Mouse (Mus musculus) urinary bladder, postnatal 36 days (tissue): ENCODE data around the gene Nup93.

ENCODE experiments used
- DNase-seq, 2 experiments: peaks; one replicate each; pipeline ENCODE4 v3.0.0; 2022; ENCODE audit warnings: low spot score in 2 of 2, mixed read lengths in 1 of 2

Gene Nup93

DNA sequence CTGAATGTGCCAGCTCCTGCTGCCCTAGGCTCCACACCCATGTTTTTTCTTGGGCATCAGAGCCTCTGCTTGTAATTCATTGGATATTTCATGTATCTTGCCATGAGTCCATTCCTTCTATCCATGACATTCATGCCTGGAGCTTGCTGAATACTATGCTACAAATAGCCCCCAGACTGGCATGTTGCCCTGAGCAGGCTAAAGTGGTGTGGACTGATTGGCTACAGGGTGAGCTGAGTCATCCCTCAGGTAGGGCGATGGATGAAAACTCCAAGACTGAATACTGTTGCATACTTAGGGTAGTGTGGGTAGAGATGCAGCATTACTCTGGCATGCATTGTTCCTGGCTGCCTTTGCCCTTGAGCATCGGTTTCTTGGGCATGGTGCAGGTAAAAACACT, 102.9 kb downstream of the Nup93 start:
- no peak for DNase-seq

DNA sequence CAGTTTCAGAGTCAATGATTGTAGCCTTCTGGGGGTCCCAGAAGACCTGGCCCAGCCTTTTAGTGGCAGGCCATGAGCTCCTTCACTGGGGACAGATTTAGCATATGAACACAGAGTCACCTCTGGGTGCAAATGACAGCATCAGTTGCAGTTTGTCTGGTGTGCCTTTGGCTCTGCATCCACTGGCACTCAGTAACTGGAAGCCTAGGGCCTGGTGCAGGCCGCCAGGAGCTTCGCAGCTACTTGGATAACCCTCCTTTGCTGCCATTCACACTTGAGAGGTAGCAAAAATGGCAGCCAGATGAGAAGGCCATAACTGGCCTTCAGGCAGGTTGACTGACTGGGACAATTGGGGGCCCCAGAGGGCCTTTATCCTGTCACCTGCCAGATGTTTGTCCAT, 103.3 kb downstream of the Nup93 start:
- no peak for DNase-seq

DNA sequence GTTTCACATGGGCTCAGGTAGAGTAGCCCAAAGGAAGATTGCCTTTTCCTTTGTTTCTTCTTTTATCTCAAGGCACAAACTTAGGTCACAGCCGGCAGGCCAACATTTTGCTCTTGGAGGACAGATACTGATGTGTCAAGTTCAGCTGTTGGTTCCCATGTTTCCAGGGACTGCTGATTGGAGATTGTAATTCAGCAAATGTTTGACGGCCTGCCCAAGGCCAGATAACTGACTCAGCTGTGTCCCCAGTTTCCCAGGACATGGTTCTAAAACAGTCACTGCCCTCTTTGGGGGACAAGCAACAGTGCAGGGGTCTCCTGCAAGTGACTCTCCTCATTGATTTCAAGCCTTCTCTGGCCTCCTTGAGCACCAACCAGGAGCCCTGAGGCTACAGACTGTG, 105.7 kb downstream of the Nup93 start:
- no peak for DNase-seq

DNA sequence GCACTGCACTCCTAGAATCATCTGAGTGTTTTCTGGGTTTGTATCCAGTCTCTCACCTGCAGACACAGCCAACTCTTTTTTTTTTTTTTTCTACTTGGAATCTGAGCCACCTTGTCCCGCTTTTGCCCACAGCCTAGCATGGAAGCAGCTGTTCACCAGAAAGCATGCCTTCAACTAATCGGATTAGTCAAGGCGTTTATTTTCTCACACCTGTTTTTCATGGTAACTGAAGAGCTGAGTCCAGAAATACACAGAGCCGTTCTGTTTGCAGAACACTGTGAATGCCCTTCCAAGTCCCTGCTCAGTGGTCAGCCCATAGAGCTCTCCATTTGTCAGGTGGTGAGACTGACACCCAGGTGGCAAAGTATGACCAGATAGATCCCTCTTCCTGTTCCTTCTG, 107.7 kb downstream of the Nup93 start:
- no peak for DNase-seq

DNA sequence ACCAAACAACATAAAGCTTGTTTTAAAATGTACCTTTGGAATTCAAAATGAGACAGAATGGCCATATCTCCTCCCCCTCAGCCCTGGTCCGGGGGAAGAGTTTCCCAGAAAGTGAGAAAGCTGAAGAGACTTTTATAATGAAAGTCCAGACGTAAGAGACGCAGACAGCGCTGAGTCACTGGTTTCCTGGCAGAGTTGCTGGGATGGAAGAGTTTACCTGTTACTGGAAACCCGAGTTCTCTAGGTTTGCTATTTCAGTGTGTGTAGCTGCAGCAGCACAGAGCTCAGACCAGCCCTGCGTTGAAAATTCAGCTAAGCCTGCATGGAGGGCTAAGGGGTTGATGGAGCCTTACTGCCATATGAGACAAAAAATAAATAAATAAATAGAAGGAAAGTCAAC, 108.7 kb downstream of the Nup93 start:
- no peak for DNase-seq

DNA sequence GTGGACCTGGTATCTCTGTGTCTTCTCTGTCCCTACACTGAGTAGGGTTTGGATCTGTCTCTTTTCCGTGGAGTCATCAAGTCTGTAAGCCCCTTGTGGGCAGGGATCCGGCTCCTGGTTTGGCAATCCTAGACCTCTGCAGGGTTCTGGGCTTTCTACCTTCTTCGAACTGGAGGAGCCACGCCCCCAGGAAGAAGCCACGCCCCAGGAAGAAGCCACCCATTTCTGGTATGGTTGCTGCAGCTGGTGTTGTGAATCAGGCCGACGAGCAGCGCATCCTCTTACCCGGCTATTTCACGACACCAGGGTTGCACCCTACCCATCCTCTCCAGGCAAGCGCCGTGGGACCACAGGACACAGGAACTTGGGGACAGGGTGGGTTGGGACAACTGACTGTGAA, 109.7 kb downstream of the Nup93 start:
- no peak for DNase-seq

DNA sequence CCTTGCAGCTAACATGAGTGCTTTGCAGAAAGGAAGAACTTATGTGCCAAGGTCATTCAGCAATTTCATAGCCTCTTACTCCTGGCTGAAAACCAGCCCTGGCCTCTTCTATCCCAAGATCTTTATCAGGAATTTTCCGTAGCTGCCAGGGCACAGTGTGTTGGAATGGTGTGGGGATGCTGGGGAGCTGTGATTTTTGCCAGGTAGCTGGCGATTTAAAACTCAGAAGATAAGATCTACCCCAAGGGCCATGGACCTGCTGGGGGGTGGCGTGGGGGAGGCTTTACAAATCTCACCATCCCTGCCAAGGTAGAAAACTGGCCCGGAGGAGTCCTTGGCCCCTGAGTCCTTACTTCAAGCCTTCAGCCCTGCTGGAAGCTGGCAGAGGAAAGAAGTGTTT, 111.7 kb downstream of the Nup93 start:
- no peak for DNase-seq

DNA sequence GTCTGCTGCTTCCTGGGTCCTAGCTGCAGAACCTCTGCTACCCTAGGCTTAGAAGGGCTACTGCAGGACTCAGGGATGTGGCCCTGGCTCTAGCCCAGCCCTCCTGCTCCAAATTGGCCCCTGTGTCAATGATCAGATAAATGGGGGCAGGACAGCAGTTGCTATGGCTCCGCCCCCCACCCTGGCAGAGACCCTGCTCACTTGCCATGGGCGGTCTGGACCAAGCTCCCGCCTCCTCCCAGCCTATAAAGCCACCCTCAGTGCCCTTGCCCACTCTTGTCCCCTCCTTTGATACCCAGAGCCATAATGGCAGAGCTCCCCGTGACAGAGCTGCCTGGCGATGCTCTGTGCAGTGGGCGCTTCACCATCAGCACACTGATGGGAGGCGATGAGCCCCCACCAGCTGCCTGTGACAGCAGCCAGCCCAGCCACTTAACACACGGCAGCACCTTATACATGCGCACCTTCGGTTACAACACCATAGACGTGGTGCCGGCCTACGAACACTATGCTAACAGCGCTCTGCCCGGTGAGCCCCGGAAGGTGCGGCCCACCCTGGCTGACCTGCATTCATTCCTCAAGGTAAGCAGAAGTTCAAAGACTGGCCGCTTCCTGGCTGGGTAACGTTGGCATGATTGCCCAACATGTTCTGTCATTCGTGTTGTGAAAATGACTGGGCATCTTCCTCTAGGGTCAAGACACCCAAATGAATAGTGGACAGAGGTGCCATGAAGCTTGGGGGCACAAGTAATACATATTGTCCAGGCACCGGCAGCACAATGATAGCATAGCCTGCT, 114.8 kb downstream of the Nup93 start, which contains the start of gene Slc12a3:
Gene Slc12a3, plus strand, starts transcription at position 270 of the 797 bp plus-strand sequence.
- DNase-seq: no peak

DNA sequence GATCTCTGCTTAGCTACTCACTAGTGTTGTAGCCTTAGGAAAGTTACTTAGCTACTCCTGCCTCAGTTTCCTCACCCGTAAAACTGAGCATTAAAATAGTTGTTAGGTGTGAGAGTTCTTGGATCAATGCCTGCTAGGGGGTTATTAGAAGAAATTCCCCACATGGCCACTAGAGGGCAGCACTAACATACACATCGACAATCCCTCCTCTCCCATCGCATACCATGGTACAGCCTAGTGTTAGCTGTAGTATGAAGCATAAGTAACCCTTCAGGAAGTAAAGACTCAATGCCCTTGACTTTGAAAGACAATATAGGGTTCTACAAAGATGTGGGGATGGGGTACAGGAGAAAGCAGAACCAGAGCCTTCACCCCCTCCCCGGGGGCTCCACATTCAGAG, 116.4 kb downstream of the Nup93 start:
- DNase-seq: no peak

DNA sequence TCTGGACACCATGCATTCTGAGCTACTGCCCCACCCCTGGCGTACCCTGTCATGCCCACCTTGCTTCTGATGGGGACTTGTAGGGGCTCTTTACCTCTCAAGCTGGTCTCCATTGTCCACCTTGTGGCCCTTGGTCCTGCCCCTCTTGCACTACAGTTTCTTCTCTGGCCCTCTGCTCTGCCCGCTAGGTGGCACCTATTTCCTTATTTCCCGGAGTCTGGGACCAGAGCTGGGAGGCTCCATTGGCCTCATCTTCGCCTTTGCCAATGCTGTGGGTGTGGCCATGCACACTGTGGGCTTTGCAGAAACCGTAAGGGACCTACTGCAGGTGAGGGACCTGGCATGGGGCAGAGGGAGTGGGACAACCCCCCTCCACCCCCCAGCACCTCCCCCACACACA, 119.0 kb downstream of the Nup93 start:
- DNase-seq: no peak

DNA sequence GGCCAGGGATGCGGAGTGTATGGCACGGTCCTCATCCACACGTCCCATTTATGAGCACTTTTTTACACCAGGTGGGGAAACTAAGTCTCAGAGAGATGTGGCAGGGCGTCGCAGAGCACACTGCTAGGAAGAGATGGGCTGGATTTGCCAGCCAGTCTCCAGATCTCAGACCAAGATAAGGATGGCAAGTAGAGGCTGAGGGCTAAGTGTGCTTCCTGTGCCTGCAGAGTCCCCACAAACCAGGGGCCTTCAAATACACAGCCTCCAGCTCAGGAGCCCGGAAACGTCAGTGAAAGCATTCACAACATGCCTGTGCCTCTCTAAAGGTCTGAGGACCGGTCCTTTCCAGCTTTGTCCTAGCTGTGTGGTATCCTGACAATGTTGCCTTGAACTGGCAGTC, 123.2 kb downstream of the Nup93 start:
- DNase-seq: no peak

DNA sequence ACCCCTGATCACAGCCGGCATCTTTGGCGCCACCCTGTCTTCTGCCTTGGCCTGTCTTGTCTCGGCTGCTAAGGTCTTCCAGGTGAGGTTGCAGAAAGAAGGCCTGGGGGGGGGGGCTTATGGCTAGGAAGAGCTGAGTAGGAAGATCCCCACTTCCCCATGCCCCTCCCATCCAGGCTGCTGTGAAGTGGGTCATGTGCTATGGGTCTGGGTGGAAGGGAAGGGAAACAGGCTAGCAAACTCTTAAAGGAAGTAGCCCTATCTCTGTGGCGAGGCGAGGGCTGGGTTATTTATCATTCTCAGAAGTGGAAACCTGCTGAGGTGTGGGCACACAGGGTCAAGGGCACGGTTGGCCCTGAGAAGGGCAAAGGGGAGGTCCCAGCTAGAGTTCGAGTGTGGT, 126.4 kb downstream of the Nup93 start:
- DNase-seq: no peak

DNA sequence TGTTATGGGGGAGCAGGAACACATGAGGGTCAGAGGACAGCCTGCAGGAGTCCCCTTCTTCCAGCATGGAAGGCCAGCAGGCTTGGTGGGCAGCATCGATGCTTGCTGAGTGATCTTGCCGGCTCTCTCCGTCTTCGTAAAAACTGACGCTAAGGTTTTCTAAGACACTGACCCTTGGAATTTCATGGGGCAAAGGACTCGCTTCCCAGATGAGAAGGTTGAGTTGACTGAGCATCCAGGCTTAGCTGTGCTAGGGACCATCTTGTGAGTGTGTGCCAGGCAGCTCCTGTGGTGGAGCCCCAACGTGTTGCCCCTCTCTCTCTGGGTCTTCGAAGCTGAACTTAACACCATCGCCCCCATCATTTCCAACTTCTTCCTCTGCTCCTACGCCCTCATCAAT, 128.3 kb downstream of the Nup93 start:
- DNase-seq: no peak

DNA sequence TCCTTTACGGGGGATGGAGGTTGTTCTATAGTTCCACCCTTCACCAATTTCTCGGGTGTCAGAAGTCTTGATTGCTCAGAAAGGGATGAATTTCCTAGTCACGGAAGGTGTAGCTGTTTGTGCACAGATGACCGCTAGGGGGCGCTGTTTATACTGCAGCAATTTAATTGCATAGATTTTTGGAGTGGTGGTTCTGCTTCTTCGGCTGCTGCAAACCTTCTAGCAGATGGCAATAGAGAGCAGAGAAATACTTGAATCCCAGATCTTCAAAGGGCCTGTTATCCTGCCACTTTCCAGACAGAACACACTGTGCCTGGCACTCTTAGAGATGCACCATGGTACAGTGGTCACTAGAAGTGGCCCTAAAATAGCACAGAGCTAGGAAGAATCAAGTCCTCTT, 128.9 kb downstream of the Nup93 start:
- DNase-seq: peak; percentile 73 to 81

DNA sequence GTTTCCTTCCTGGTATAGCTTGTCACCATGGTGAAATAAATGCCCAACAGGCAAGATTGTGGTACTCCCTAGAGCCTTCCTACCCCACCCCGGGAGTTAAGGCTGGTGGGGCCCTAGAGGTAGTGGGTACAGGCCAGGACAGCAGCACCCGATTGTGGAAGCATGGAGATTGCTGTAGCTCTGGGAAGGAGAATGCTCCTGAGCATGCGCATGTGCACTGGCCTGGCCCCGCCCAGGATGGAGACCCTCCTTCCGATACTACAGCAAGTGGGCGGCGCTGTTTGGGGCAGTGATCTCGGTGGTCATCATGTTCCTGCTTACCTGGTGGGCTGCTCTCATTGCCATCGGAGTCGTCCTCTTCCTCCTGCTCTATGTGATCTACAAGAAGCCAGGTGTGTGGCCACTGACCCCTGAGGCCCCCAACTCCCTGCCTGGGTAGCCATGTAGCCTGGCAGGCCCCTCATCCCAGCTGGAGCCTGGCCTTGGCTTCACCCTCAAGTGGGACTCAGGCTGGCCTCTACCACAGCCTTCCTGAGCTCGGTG, 129.5 kb downstream of the Nup93 start:
- DNase-seq: no peak

DNA sequence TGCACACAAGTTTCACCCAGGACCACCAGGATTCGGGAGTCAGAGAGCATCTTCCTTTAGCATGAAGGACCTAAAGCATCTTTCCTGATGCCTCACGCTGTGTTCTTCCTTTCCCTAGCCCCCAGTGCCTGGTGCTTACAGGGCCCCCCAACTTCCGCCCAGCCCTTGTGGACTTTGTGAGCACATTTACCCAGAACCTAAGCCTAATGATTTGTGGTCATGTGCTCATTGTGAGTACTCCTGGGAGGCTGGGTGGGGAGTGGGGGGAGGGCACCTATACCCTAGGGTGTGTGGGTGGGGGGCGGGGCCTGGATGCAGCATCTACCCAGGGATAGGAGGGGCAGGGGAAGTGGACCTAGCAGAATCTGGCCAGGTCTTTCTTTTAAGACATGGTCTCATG, 131.3 kb downstream of the Nup93 start:
- DNase-seq: no peak

DNA sequence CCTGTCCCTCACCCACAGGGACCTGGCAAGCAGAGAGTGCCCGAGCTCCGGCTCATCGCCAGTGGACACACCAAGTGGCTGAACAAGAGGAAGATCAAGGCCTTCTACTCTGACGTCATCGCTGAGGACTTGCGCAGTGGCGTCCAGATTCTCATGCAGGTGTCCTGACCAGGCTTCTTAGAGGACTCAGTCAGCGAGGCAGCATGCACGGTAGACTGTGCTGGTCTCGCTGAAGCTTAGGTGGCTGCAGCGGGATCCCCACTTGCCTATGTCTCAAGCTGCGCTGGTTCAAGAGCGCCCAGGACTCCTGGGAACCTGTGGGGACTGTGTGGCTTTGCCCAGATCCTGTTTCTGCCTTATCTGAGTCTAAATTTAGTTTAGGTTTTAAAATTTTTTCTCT, 131.9 kb downstream of the Nup93 start:
- no peak for DNase-seq

DNA sequence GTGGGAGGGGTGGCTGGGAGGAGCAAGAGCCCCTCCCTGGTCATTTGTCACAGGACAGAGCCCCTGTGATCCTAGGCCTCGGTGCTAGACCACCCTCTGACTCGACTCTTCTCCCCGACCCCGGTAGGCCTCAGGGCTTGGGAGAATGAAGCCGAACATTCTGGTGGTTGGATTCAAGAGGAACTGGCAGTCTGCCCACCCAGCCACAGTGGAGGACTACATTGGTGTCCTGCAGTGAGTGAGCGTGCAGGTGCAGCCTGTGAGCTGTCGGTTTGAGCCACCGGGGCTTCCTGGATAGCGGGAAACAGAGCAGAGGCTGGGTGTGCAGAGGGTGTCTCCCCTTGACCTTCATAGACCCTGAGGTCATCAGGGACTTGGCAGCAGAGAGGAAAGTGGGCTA, 134.1 kb downstream of the Nup93 start:
- DNase-seq: no peak

DNA sequence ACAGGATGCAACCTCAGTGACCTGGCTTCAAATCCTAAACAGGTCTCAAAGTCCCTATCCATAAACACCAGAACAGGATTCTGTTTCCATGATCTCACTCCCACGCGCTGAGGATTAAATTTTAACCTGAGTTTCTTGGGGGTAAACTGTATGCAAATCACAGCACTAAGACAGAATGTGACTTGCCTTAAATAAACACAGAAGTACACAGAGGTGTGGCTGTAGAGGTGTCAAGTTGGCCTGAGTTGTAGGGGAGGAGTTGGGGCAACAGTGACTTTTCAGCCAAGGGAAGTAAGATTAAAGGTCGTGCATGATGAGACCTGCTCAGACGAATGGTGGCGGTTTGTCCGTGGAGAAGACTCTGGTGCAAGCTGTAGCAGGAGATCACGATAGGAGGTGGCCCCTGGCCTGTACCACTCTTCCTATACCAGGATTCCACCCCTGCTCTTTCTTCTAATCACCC, 139.7 kb downstream of the Nup93 start:
- peak; percentile 49 to 63 for DNase-seq

DNA sequence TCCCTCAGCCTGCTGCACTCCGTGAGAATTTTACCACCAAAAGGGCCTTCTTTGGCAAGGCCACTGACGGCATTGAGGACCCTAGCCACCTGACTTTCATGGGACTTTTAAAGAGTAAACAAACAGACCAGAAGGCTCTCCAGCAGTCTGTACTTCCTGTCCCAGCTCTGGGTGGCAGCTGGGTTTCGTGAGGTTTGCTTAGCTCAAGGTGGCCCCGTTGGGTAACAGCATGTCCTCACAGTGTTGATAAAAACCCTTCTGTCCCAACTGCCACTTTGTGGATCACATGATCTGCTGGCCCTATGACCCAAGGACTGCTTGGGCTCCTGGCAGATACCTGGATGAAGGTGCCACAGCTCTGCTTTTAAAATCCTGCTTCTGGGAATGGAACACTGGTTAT, 140.2 kb downstream of the Nup93 start:
- DNase-seq: peak in 1 of 2 experiments; percentile 44

DNA sequence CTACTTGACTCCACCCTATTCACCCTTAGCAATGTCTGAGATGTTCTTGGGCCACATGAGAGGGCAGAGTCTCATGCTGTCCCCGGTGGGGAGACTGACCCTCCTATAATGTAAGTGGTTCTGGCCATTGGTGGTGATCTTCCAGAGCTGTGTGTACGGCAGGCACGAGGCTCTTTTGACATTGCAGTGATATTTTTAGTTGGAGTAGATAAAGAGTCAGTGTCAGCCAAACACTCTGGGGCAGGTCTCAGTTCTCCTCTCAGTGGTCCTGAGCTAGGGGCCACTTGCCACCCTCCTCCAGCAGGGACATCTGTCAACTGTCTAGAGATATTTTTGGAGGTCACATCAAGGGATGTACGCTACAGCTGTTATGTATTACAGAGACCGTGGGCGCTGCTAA, 142.9 kb downstream of the Nup93 start:
- DNase-seq: no peak

DNA sequence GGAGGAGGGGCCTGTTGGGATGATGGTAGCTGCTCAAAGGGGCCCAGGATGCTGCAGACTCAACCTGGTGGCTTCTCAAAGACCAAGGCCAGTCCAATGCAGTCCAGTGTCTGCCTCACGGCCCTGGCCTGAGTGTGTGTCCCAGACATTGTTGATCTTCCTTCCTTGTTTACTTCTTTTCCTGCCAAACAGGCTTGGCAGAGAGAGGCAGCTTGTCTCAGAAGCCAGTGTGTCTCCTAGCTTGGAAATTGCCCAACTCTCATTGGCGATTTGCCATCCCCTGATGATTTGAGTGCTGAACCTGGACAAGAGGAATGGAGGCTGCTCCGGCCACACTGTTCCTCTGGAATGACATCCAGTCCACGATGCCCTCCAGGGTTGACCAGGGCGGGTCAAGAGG, 144.2 kb downstream of the Nup93 start:
- peak; percentile 83 to 90 for DNase-seq

DNA sequence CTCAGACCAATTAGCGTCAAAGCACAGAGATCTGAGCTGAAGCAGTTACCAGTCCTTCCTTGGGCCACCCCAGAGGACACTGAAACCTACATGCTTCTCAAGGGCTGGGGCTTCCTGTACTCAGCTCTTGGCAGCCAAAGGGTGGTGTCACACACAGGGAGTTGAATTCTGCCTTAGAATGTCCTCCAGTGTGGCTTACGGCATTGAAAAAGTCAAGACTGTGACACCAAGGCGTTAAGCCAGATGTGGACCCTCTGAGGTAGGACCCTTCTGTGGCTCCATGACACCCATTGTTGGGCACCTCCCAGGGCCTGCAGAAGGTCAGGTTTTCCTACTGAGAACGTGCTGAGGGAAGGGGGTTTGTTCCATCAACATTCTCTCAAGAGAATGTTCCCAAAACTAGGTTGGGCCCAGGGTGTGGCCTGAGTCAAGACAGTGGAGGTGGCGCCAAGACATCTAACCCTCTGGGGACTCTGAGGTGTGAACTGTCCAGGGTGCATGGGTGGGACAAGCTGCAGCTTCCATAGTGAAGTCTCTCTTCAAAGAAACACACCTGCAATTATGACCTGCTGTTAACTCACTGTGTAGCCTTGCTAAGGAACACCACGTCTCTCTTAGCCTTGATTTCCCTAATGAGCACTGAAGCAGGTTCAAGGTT, 147.5 kb downstream of the Nup93 start:
- no peak for DNase-seq
